Mouse (Mus musculus) bone marrow macrophage, adult 2 months (primary cell): ENCODE data around the gene 2610507B11Rik. TPM values are rescaled to one million over a fixed set of nuclear protein-coding genes. Genes with fewer than 3 reads are reported as not detected.

Source experiments
- H3K27ac ChIP-seq: 2 replicates; pipeline ENCODE4 v1.5.1; 2012; ENCODE audit warnings: low read depth, low read length; ENCODE audit not compliant: insufficient read depth
- H3K4me1 ChIP-seq: 2 replicates; pipeline ENCODE4 v1.6.1; 2012; ENCODE audit warnings: low read length; ENCODE audit not compliant: control insufficient read depth, insufficient read depth
- H3K4me3 ChIP-seq: 2 replicates; pipeline ENCODE4 v1.5.1; 2012; ENCODE audit warnings: mild to moderate bottlenecking, low read length, moderate library complexity; ENCODE audit not compliant: insufficient read depth
- CTCF ChIP-seq: IDR thresholded peaks from 2 replicates; pipeline ENCODE4 v1.5.1; 2012; ENCODE audit warnings: low read depth, mild to moderate bottlenecking, low read length, moderate library complexity
- POLR2A ChIP-seq: IDR thresholded peaks from 2 replicates; pipeline ENCODE4 v1.6.1; 2012; ENCODE audit warnings: mild to moderate bottlenecking, low read depth, low read length, borderline replicate concordance
- polyA plus RNA-seq: library from polyadenylated mRNA; stranded (reverse); fragments of >200 nt; gene quantifications from 2 replicates; pipeline ENCODE4 v1.2.4, GENCODE M21; 2012; ENCODE audit not compliant: missing spikeins, insufficient read depth, insufficient read length

Gene 2610507B11Rik
- polyA plus RNA-seq, 1 experiment = 187 TPM

DNA sequence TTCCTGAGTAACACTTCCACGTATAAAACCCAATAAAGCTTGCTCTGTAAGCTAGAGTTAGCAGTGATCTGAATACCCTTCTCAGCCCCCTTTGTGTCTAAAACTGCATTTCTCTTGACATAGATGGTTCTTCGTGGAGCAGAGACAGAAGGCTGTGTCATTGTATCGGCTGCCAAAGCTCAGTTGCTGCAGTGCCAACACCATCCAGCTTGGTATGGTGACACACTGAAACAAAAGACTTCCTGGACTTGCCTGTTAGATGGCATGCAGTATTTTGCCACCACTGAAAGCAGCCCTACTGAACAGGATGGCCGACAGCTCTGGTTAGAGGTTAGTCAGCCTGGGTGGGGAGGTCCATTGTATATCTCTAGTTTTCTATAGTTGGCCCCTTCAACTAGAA is 18.0 kb downstream of the 2610507B11Rik start:
- no peak for TF ChIP-seq POLR2A
- TF ChIP-seq CTCF = no peak
- no peak overlapping the region for H3K4me3 ChIP-seq
- peaks cover 14% of the 10 kb centered on the region for H3K4me1 ChIP-seq
- H3K27ac ChIP-seq = no peak overlapping the region

DNA sequence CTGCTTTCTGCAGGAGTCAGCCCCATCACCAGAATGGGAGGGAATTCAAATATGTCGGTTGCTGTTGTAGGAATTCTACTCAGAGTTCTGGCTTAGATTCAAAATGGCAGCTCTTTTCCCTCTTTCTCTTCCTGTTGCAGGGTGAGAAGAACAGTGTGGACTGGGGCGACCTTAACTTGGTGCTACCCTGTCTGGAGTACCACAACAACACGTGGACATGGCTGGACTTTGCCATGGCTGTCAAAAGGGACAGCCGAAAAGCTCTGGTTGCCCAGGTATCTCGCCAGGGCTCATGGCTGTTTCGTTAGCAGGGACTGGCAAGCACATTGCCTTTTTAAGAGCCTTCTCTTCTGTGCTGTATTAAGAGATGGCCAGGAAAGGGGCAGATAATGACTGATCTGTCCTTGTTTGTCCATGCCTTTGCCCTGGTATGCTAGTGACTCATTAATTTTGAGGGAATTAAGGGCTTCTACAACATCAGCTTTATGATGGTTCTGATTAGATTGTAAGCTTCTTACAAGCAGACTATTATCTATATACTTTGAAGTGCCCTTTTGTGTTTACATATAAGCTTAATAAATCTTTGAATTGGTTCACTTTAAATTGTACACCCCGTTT is 27.7 kb downstream of the 2610507B11Rik start:
- no peak overlapping the region for H3K27ac ChIP-seq
- TF ChIP-seq POLR2A (no peak), CTCF (no peak)
- no peak overlapping the region for H3K4me3 ChIP-seq
- no peaks in the 10 kb centered on the region for H3K4me1 ChIP-seq

DNA sequence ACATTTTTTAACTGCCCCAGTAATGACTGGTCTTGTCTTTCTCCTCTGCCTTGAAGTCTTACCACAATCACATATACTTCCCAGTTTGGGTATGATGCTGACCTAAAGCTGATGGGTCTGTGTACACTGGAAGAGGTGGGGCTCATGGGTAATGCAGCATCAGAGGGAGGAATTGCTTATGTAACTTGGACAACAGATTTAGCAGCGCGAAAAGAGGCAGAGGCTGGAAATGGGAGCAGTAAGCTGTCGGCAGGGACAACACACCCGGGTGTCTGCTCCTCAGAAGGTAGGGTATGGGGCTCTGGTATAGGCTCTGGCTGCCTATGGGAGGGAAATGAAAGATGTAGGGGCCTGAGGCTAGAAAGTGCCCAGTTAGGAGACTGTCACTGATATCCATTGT is 29.1 kb downstream of the 2610507B11Rik start, which contains the start of gene BC030499:
TSS of gene BC030499 (plus strand) at position 188 of the 400 bp plus-strand sequence.
- TF ChIP-seq POLR2A (no peak), CTCF (no peak)
- Histone ChIP-seq H3K4me3 (no peak within 1 kb of the TSS), H3K4me1 (no peaks in the 10 kb centered on the region)

DNA sequence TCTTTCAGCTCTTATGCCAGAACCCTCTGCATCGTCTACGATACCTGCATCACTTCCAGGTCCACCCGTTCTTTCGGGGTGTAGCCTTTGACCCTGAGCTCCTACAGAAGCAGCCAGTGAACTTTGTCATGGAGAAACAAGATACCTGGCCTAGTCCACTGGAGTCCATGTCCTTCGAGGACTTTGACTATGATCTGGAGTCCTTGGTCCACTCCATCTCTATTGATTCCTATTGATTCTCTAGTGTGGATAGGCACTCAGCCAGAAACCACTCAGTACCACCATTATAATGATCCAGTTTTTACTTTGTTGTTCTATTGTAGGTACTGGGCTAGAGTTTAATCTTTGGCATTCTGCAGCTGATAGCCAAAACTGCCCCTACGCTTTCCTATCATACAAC is 33.0 kb downstream of the 2610507B11Rik start:
- Histone ChIP-seq H3K27ac (no peak overlapping the region), H3K4me3 (no peak overlapping the region)
- TF ChIP-seq POLR2A (no peak), CTCF (no peak)

More for the DNA sequence above, 29.1 kb downstream of the 2610507B11Rik start, which contains the start of gene BC030499:
- no peak within 1 kb of the TSS for H3K27ac ChIP-seq

DNA sequence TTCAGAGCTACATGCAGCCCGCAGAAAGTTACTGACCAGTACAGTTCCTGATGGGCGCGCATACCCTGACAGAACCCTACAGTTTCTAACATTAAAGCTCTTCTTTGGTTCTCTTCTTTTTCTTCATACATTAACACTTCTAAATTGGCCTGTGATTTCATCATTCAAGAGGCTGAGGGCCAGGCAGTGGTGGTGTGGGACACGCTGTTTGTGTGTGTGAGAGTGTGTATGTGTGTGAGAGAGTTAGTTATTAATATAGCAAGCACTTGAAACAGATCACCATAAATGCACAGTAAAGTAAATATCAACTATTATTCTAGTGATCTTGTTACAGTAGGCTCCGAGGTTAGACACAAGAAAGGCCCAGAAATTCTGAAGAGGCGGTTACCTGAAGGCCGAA is 39.4 kb downstream of the 2610507B11Rik start:
- TF ChIP-seq CTCF = no peak
- no peak for TF ChIP-seq POLR2A
- Histone ChIP-seq H3K4me1 (peaks cover 15% of the 10 kb centered on the region), H3K4me3 (peak overlapping the region; percentile 47), H3K27ac (no peak overlapping the region)

More for the DNA sequence above, 33.0 kb downstream of the 2610507B11Rik start:
- H3K4me1 ChIP-seq = no peaks in the 10 kb centered on the region

DNA sequence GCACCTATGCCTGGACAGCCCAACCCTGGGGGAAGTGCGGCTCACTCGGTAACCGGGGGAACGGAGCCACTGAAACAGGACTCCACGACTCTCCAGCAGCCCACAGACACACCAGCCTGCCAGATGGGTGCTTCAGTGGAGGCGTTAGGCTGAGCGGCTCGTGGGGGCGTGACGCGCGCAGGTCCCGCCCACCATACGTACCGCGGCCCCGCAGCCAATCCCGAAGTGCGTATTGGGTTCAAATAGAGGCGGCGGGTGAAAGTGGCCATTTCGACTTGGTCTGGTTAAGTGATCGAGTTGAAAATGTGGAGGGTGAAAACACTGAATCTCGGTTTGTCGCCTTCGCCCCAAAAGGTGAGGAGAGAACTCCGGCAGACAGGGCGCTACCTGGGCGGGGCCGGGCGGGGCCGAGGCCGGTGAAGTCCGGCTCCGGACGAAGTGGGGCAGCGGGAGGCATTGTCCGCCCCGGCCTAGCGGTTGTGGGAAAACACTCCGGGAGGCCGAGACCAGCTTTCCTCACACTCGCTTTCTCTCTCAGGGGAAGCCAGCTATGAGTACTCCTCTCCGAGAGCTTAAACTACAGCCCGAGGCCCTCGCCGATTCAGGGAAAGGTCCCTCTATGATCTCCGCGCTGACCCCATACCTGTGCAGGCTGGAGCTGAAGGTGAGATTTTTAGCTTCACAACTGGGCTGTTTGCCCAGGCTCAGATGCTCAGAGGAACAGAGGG is 40.0 kb downstream of the 2610507B11Rik start, which contains the start of gene Spag5:
TSS of gene Spag5 (plus strand) at position 173 of the 728 bp plus-strand sequence.
- TF ChIP-seq CTCF (0 out of 2 replicates have a peak, but pooled peaks have one; percentile 7), POLR2A (no peak)
- Histone ChIP-seq H3K4me1 (peaks cover 18% of the 10 kb centered on the region), H3K4me3 (peak within 1 kb of the TSS; percentile 91), H3K27ac (peak within 1 kb of the TSS; percentile 15; the same call in 1 of the 2 replicates)

DNA sequence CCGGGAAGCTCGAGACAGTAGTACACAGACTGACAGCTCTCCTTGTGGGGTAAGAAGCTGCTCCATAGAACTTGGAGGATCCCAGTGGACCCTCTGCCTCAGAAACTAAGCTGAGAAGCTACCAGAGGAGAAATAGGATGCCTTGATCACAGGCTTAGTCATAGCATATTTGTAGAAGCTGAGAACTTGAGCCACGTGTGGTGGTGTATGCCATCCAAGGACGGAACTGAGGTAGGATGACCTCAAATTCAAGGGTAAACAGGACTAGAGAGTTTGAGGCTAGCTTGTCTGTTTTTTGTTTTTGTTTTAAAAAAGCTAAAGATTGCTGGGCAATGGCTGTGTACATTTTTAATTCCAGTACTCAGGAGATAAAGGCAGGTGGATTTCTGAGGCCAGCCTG is 43.7 kb downstream of the 2610507B11Rik start:
- Histone ChIP-seq H3K27ac (no peak overlapping the region), H3K4me3 (no peak overlapping the region), H3K4me1 (peaks cover 21% of the 10 kb centered on the region)
- TF ChIP-seq POLR2A (no peak), CTCF (no peak)

DNA sequence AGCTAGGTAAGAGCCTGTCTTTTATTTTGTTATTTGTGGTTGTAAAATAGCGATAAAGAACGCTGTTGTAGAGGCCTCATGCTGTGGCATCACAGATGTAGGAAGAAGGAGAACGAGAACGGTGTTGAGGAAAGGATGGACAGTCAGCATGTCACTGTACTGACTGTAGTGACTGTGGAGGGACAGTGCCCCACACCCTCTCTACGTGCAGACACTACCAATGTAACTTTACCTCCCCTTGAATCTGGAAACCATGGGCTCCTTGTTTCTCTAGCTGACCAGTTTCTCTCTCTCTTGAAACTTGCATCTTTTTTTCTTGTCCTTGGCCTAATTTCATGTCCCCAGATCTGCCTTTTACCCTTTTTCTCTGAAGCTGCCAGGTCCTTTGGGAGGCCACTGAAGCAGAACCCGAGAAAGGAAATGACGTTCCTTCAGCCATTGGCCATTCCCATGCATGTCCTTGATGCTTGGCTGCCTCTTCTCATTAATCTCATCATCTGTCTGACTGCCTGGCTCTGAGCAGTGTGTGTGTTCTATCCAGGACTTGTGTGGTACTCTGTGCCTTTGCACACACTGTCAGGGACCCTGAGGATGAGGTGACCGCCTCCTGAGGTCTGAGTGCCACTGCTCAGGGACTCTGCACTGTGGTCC is 49.4 kb downstream of the 2610507B11Rik start:
- H3K4me3 ChIP-seq = no peak overlapping the region
- H3K4me1 ChIP-seq = peaks cover 6% of the 10 kb centered on the region
- H3K27ac ChIP-seq = no peak overlapping the region
- TF ChIP-seq CTCF = no peak
- TF ChIP-seq POLR2A = no peak

DNA sequence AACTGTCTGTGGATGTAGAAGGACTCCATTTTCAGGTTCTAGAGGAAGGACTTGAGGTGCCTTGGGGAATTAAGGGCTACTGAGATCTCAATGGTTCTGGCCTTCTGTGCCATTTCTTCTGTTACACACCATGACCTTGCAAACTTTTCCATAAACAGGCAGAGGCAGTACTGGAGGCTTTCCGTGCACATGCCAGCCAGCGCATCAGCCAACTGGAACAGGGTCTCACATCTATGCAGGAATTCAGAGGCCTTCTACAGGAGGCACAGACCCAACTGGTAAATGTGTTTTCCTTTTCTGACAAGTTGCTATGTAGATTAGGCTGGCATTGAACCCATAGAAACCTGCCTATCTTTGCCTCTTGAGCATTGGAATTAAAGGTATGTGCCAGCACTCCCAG is 52.1 kb downstream of the 2610507B11Rik start:
- Histone ChIP-seq H3K4me1 (no peaks in the 10 kb centered on the region; the same call in 1 of the 2 replicates), H3K4me3 (no peak overlapping the region), H3K27ac (no peak overlapping the region)
- TF ChIP-seq POLR2A = no peak
- TF ChIP-seq CTCF = no peak
